Mouse (Mus musculus) midbrain, embryonic 13.5 days (tissue): Measurements from ENCODE around the gene Plcb4. TPM values are rescaled to one million over a fixed set of nuclear protein-coding genes. Genes with fewer than 3 reads are reported as not detected.
"Not testable (repeated sequence)": the region's sequence is repeated elsewhere in the genome, so short reads cannot be mapped to it uniquely, and the experiment has no call there.

Source experiments
- ATAC-seq: fragments of 200-750 bp; cut with Nextera tagmentation; 2 replicates; pipeline ENCODE4 v1.8.0; 2017; ENCODE audit warnings: mild to moderate bottlenecking, moderate TSS enrichment, moderate library complexity
- H3K27ac ChIP-seq: fragments of 300-500 bp; sonication (generic); 2 replicates; pipeline ENCODE4 v1.5.1; 2015; ENCODE audit warnings: inconsistent platforms, mild to moderate bottlenecking, moderate library complexity
- H3K27me3 ChIP-seq: fragments of 300-500 bp; sonication (generic); 2 replicates; pipeline ENCODE4 v1.6.1; 2015; ENCODE audit warnings: mild to moderate bottlenecking, inconsistent platforms
- H3K36me3 ChIP-seq: fragments of 300-500 bp; sonication (generic); 2 replicates; pipeline ENCODE4 v1.6.1; 2015; ENCODE audit warnings: mild to moderate bottlenecking, inconsistent platforms
- H3K4me1 ChIP-seq: fragments of 300-500 bp; sonication (generic); replicated peaks from 2 replicates; pipeline ENCODE4 v1.6.1; 2015; ENCODE audit warnings: inconsistent platforms
- H3K4me2 ChIP-seq: fragments of 300-500 bp; sonication (generic); replicated peaks from 2 replicates; pipeline ENCODE4 v1.6.1; 2015; ENCODE audit warnings: moderate library complexity, mild to moderate bottlenecking, inconsistent platforms
- H3K4me3 ChIP-seq: fragments of 300-500 bp; sonication (generic); replicated peaks from 2 replicates; pipeline ENCODE4 v1.5.1; 2015; ENCODE audit warnings: mild to moderate bottlenecking, inconsistent platforms
- H3K9ac ChIP-seq: fragments of 300-500 bp; sonication (generic); replicated peaks from 2 replicates; pipeline ENCODE4 v1.6.1; 2015; ENCODE audit warnings: mild to moderate bottlenecking, inconsistent platforms
- H3K9me3 ChIP-seq: fragments of 300-500 bp; sonication (generic); 2 replicates; pipeline ENCODE4 v1.6.1; 2016; ENCODE audit warnings: mild to moderate bottlenecking, inconsistent platforms
- WGBS: fragments of 180-500 bp; shearing (Covaris S2); methylation state at CpG from one replicate; pipeline ENCODE4 v1.1.7; 2015; 5-methylcytosine and 5-hydroxymethylcytosine counted together
- polyA plus RNA-seq: library from polyadenylated mRNA; unstranded; fragments of >200 nt; fragmentation: Nextera tagmentation; extraction: Ambion mirVana; gene quantifications from 2 replicates; pipeline ENCODE4 v1.2.1, GENCODE M21; 2015

Plcb4 gene
- polyA plus RNA-seq, 1 experiment from 2014 or later: 38.2 TPM

GRCm38 (mm10) chr2:135708386-135708785 lies 49.6 kb downstream of the Plcb4 start:
- H3K9me3 ChIP-seq: no peaks in the 10 kb centered on the region
- H3K4me1 ChIP-seq: peaks cover 29% of the 10 kb centered on the region
- no peak for ATAC-seq
- H3K9ac ChIP-seq: no peak overlapping the region
- no peak overlapping the region for H3K4me2 ChIP-seq
- 93% methylated on average over 3 of the region's 3 CpGs for WGBS
- H3K27me3 ChIP-seq: no peaks in the 10 kb centered on the region
- no peak overlapping the region for H3K27ac ChIP-seq
- no peaks in the 10 kb centered on the region for H3K36me3 ChIP-seq
- no peak overlapping the region for H3K4me3 ChIP-seq

DNA sequence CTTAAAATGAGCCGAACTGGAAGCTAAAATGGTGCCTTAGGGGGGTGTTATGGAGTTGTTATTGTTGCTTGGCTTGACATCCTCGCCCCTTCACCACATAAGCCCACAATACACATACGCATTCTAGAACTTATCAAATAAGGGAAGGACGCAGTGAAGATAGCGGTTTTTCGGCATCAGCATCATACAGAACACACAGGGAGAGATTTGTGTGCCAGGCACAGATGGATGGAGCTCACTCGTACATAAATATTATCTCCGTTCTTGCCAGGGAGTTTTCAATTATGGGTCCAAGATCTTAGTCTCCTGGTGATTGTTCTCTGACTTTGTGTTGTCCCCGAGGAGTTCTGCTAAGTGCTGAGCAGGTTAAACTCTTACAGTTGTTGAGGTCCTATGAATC lies 50.0 kb downstream of the Plcb4 start:
- ATAC-seq: no peak
- no peak overlapping the region for H3K4me2 ChIP-seq
- 90% methylated on average over 9 of the region's 9 CpGs for WGBS

GRCm38 (mm10) chr2:135709736-135710135 lies 50.9 kb downstream of the Plcb4 start:
- not testable (repeated sequence) for H3K27me3 ChIP-seq, H3K4me3 ChIP-seq, H3K4me2 ChIP-seq, ATAC-seq, H3K9ac ChIP-seq, H3K36me3 ChIP-seq, H3K27ac ChIP-seq, H3K9me3 ChIP-seq
- peaks cover 33% of the 10 kb centered on the region for H3K4me1 ChIP-seq

More for the DNA sequence above, 50.0 kb downstream of the Plcb4 start:
- Histone ChIP-seq H3K9ac (no peak overlapping the region), H3K27ac (no peak overlapping the region), H3K36me3 (no peaks in the 10 kb centered on the region), H3K27me3 (no peaks in the 10 kb centered on the region), H3K4me1 (peaks cover 33% of the 10 kb centered on the region), H3K4me3 (no peak overlapping the region), H3K9me3 (no peaks in the 10 kb centered on the region)

- Histone ChIP-seq H3K27me3 (0 out of 2 replicates have a peak, but pooled peaks cover 3% of the 10 kb centered on the region), H3K4me1 (peaks cover 46% of the 10 kb centered on the region), H3K9me3 (no peaks in the 10 kb centered on the region), H3K36me3 (no peaks in the 10 kb centered on the region), H3K4me3 (peak overlapping the region; percentile 25), H3K4me2 (peak overlapping the region; percentile 49), H3K9ac (0 out of 2 replicates have a peak overlapping the region, but pooled peaks have one; percentile 14), H3K27ac (peak overlapping the region; percentile 75)
- ATAC-seq: peak; percentile 83
- WGBS: 26% methylated on average over 8 of the region's 8 CpGs
Measured at GRCm38 (mm10) chr2:135711049-135711924, 52.5 kb downstream of the Plcb4 start.

DNA sequence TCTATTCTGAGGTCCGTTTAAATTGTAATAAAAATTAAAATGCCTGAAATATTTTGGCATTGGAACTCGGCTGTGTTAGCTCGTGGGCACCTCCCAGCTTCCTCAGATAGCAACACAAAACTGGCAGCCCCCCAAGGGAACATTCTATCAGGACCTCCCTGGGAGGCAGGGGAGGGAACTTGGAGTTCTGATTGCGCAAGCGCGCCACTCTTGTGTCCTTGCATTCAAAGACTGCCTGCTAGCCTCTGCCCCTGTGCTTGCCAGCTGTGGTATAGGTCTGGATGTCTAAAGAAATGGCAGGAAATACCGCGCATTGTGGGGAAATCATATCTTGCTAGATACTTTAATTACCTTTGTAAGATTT lies 53.1 kb downstream of the Plcb4 start:
- Histone ChIP-seq H3K27ac (peak overlapping the region; percentile 75; the same call in 1 of the 2 replicates), H3K4me1 (peaks cover 52% of the 10 kb centered on the region), H3K36me3 (no peaks in the 10 kb centered on the region), H3K9me3 (no peaks in the 10 kb centered on the region), H3K4me2 (peak overlapping the region; percentile 49), H3K4me3 (peak overlapping the region; percentile 25), H3K9ac (0 out of 2 replicates have a peak overlapping the region, but pooled peaks have one; percentile 14), H3K27me3 (0 out of 2 replicates have a peak, but pooled peaks cover 3% of the 10 kb centered on the region)
- 4% methylated on average over 8 of the region's 8 CpGs for WGBS
- peak; percentile 88 for ATAC-seq

DNA sequence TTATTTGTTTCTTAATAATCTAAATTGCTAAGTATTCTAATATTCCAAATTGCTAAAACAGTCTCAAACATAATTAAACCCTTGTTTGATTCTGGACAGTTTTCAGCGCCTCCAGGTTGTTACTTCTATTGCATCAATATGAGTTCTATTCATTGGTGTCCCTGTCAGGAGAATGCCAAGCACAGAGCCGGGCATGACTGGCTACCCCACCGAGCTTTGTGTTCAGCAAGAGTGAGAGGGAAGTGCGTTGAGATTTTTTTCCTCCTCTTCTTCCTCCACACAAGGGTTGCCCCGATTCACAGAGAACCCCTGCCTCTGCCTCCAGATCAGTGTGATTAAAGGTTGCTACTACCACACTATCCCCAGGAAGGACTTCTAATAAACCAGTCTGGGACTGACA lies 53.5 kb downstream of the Plcb4 start:
- Histone ChIP-seq H3K4me3 (no peak overlapping the region), H3K4me1 (peaks cover 56% of the 10 kb centered on the region), H3K27ac (peak overlapping the region; percentile 30; the same call in 1 of the 2 replicates), H3K27me3 (0 out of 2 replicates have a peak, but pooled peaks cover 3% of the 10 kb centered on the region), H3K9me3 (no peaks in the 10 kb centered on the region), H3K36me3 (no peaks in the 10 kb centered on the region), H3K9ac (no peak overlapping the region), H3K4me2 (peak overlapping the region; percentile 49)
- 7% methylated on average over 5 of the region's 5 CpGs for WGBS
- peak; percentile 40 for ATAC-seq

GRCm38 (mm10) chr2:135712921-135713320 lies 54.1 kb downstream of the Plcb4 start:
- ATAC-seq: no peak
- Histone ChIP-seq H3K4me2 (no peak overlapping the region), H3K27ac (peak overlapping the region; percentile 30; the same call in 1 of the 2 replicates), H3K4me1 (peaks cover 62% of the 10 kb centered on the region), H3K4me3 (no peak overlapping the region), H3K36me3 (no peaks in the 10 kb centered on the region), H3K27me3 (0 out of 2 replicates have a peak, but pooled peaks cover 3% of the 10 kb centered on the region), H3K9me3 (no peaks in the 10 kb centered on the region), H3K9ac (no peak overlapping the region)
- 62% methylated on average over 6 of the region's 6 CpGs for WGBS

DNA sequence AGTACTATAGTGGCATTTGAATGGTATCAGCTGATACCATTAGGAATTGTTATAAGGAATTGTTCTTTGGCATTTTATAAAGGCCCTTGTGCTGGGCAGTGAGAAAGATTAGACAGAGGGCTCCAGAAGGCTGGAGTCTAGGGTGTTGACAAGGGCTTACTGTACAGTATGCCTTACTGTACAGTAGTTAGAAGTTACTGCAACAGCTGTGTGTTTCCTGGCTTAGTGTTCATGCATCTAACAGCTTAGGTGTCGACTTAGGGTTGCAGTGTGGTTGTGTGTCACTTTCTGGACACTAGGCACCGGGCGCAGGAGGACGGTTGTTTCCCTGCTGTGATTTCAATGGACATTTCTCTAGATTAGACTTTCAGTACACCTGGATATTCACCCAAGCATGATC lies 57.4 kb downstream of the Plcb4 start:
- H3K27ac ChIP-seq: no peak overlapping the region
- WGBS: 90% methylated on average over 4 of the region's 4 CpGs
- no peak for ATAC-seq
- H3K9me3 ChIP-seq: no peaks in the 10 kb centered on the region
- peaks cover 56% of the 10 kb centered on the region for H3K4me1 ChIP-seq
- H3K4me3 ChIP-seq: no peak overlapping the region
- H3K4me2 ChIP-seq: no peak overlapping the region
- H3K36me3 ChIP-seq: no peaks in the 10 kb centered on the region
- 0 out of 2 replicates have a peak, but pooled peaks cover 3% of the 10 kb centered on the region for H3K27me3 ChIP-seq
- H3K9ac ChIP-seq: no peak overlapping the region

DNA sequence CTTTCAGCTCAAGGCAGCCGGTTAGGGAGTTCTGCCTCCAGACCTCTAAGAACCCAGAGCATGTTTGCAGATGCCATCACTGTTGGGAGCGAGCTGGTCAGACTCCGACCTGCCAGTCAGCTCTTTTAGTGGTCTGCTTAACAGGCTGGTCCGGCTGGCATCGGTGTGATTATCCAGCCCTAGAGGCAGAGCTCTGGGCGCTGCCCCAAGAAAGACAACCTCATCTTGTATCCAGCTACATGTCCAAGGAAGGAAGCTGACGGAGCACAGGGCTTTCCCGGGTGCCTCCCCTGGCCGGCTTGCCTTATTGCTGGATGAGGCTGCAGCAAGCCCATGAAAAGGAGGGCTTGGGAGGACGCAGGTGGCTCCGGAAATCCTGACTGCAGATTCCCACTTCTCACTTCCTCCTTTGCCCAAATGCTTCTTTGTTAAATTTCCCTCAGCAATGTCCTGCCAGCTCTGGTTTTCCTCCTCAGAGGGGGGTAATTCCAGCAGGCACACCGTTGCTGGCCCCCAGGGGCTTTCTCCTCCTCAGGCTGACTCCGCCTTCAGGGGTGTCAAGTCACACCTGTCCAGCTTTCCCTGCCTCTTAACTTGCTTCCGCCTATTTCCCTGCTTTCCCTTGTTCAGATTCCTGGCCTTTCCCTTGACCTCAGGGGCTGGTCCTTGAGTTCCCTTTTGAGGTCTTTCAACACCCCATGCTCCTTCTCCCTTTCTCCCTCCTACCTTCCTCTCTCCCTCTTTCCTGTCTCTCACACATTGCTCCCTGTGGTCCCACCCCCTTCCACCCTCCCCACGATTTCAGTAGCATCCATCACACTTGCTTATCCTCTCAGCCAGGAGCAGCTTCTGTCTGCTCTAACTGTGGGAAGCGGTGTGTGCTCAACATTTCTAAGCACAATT lies 58.7 kb downstream of the Plcb4 start:
- Histone ChIP-seq H3K9me3 (no peaks in the 10 kb centered on the region), H3K9ac (peak overlapping the region; percentile 48; the same call in 1 of the 2 replicates), H3K4me2 (peak overlapping the region; percentile 39), H3K27me3 (0 out of 2 replicates have a peak, but pooled peaks cover 3% of the 10 kb centered on the region), H3K27ac (peak overlapping the region; percentile 62), H3K4me1 (peaks cover 55% of the 10 kb centered on the region), H3K36me3 (no peaks in the 10 kb centered on the region), H3K4me3 (no peak overlapping the region)
- peak; percentile 34 for ATAC-seq
- 27% methylated on average over 16 of the region's 16 CpGs for whole genome bisulfite sequencing

DNA sequence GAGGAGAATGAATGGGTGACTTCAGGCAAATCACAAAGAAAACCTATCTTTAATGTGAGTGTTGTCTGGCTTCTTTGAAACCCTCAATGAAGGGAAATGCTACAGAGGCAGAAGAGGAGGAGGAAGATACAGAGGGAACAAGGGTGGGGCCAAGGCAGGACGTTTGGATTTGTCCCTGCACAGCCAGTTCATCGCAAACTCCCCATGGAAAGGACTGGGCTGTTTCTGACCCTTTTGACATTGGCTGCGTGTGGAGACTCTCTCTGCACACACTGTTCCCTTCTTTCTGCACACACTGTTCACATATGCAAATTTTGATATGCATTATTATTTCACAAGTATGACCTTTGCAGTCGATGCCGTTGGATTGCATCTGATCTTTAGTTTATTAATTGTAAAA lies 63.3 kb downstream of the Plcb4 start:
- no peak for ATAC-seq
- H3K27me3 ChIP-seq: no peaks in the 10 kb centered on the region
- H3K4me1 ChIP-seq: peaks cover 26% of the 10 kb centered on the region
- H3K9ac ChIP-seq: no peak overlapping the region
- H3K9me3 ChIP-seq: no peaks in the 10 kb centered on the region
- H3K27ac ChIP-seq: no peak overlapping the region; the same call in 1 of the 2 replicates
- H3K4me3 ChIP-seq: no peak overlapping the region
- WGBS: 47% methylated on average over 5 of the region's 5 CpGs
- H3K36me3 ChIP-seq: no peaks in the 10 kb centered on the region
- no peak overlapping the region for H3K4me2 ChIP-seq

- Histone ChIP-seq H3K27ac (no peak overlapping the region), H3K4me2 (no peak overlapping the region), H3K4me3 (no peak overlapping the region), H3K4me1 (peaks cover 23% of the 10 kb centered on the region), H3K9me3 (no peaks in the 10 kb centered on the region), H3K9ac (no peak overlapping the region), H3K36me3 (no peaks in the 10 kb centered on the region), H3K27me3 (no peaks in the 10 kb centered on the region)
- no peak for ATAC-seq
- 86% methylated on average over 6 of the region's 6 CpGs for WGBS
Measured at GRCm38 (mm10) chr2:135723387-135723786, 64.6 kb downstream of the Plcb4 start.

- ATAC-seq: no peak
- H3K9me3 ChIP-seq: no peaks in the 10 kb centered on the region
- no peak overlapping the region for H3K9ac ChIP-seq
- no peak overlapping the region for H3K4me2 ChIP-seq
- no peak overlapping the region for H3K4me3 ChIP-seq
- no peak overlapping the region for H3K27ac ChIP-seq
- peaks cover 24% of the 10 kb centered on the region for H3K4me1 ChIP-seq
- 91% methylated on average over 10 of the region's 10 CpGs for WGBS
- no peaks in the 10 kb centered on the region for H3K36me3 ChIP-seq
- no peaks in the 10 kb centered on the region for H3K27me3 ChIP-seq
Measured at GRCm38 (mm10) chr2:135724489-135724888, 65.7 kb downstream of the Plcb4 start.
